ENCODE assay signal across 8 mouse cellular contexts in genomic region chr11:90623477-90623876, GRCm38 (mm10). TPM values are rescaled to one million over a fixed set of nuclear protein-coding genes. Genes with fewer than 3 reads are reported as not detected.
DNase-seq lines count a peak whose midpoint lies in the region; TF ChIP-seq lines count a peak whose summit lies in the region.

No protein-coding gene starts in this region.

- 43% methylated on average over 6 of the region's 6 CpGs for WGBS in heart, adult 2 months
- WGBS in bone marrow, adult 2 months: 35% methylated on average over 6 of the region's 6 CpGs

- no peak overlapping the region for H3K4me3 ChIP-seq in heart, adult 2 months
- H3K4me3 ChIP-seq in bone marrow, adult 2 months (replicated peaks; ENCODE audit: control insufficient read depth, low read depth, low read length): no peak overlapping the region

- H3K4me1 ChIP-seq in heart, adult 2 months (ENCODE audit: control insufficient read depth, insufficient read depth, low read length): no peaks in the 10 kb centered on the region; the same call in none of the 2 replicates
- no peaks in the 10 kb centered on the region for H3K4me1 ChIP-seq in bone marrow, adult 2 months (ENCODE audit: control insufficient read depth, insufficient read depth, low read length)

- no peaks in the 10 kb centered on the region for H3K79me2 ChIP-seq in heart, adult 2 months (replicated peaks; ENCODE audit: control insufficient read depth, insufficient read depth, low read length)

- no peak for DNase-seq in heart, adult 2 months
- DNase-seq in heart, adult 11 months: no peak
- peak; percentile 36 for DNase-seq in ovary, postnatal 14 days (ENCODE audit: low spot score)
- no peak for DNase-seq in ovary, postnatal 10 days (ENCODE audit: low spot score)
- peak; percentile 54 for DNase-seq in heart, postnatal 4 days
- peak; percentile 55 for DNase-seq in naive thymus-derived CD4-positive, alpha-beta T cell, adult 2 months (ENCODE audit: low read depth)
- DNase-seq in urinary bladder, postnatal 4 days (ENCODE audit: low spot score in 2 of 2): no peak

- no peak for TF ChIP-seq EP300 in heart, adult 2 months (IDR thresholded peaks at IDR 0.05; ENCODE audit: insufficient read depth, low read depth, low read length)

- H3K27ac ChIP-seq in heart, adult 2 months: no peak overlapping the region
- no peak overlapping the region for H3K27ac ChIP-seq in bone marrow, adult 2 months (ENCODE audit: control insufficient read depth, insufficient read depth, low read depth, low read length, poor library complexity)

- peak; percentile 86 for TF ChIP-seq CTCF in heart, adult 2 months (IDR thresholded peaks at IDR 0.05)
- peak; percentile 35 for TF ChIP-seq CTCF in bone marrow, adult 2 months (IDR thresholded peaks at IDR 0.05; ENCODE audit: control insufficient read depth, insufficient read depth, low read length)

- intact Hi-C loops in heart, adult 2 months (cut with DNase I): loop anchor here (2.0 kb wide), 1 partner anchor 317 kb away; no protein-coding TSS in a partner anchor

- H3K9ac ChIP-seq in heart, adult 2 months (ENCODE audit: low read depth, low read length): no peak overlapping the region

- no peaks in the 10 kb centered on the region for H3K27me3 ChIP-seq in heart, adult 2 months (ENCODE audit: control insufficient read depth, insufficient read depth, low read length)

- no peaks in the 10 kb centered on the region for H3K36me3 ChIP-seq in heart, adult 2 months (ENCODE audit: control insufficient read depth, insufficient read depth, low read length)

- no peak for TF ChIP-seq POLR2A in heart, adult 2 months (IDR thresholded peaks at IDR 0.05; ENCODE audit: insufficient read depth, low read depth, low read length)
- TF ChIP-seq POLR2A in bone marrow, adult 2 months (IDR thresholded peaks at IDR 0.05; ENCODE audit: borderline replicate concordance, control insufficient read depth, low read depth, low read length): no peak

RNA-seq across cellular contexts. Expression of gene Stxbp4, which starts 14.4 kb away (rescaled TPM):
- total RNA-seq in heart, adult 2 months (2021): 1 to 10 TPM; 5.0 to 5.2 TPM
- 1.8 and 3.9 TPM in 2 replicates for polyA plus RNA-seq in heart, adult 2 months (2012; rRNA removed)
- 3.5 and 3.8 TPM in 2 replicates for polyA plus RNA-seq in bone marrow, adult 2 months (2011; ENCODE audit: insufficient read depth, insufficient read length, low replicate concordance, missing spikeins)
- 1 to 10 TPM; 5.9 to 6.0 TPM for total RNA-seq in heart, postnatal 4 days (2021)

RNA-seq across cellular contexts. Expression of gene Cox11, which starts 14.5 kb away (rescaled TPM):
- 10 to 100 TPM; 19.8 to 26.0 TPM for total RNA-seq in heart, adult 2 months (2021)
- 15.4 and 17.3 TPM in 2 replicates for polyA plus RNA-seq in heart, adult 2 months (2012; rRNA removed)
- polyA plus RNA-seq in bone marrow, adult 2 months (2011; ENCODE audit: insufficient read depth, insufficient read length, low replicate concordance, missing spikeins): 14.5 and 17.5 TPM in 2 replicates
- 10 to 100 TPM; 22.8 to 24.7 TPM for total RNA-seq in heart, postnatal 4 days (2021)

Comparison
In these comparisons a context has a peak if more than half of its experiments do, and no peak if none do; other contexts are left out.
1. DNase-seq: peak in ovary, postnatal 14 days (single experiment), heart, postnatal 4 days (single experiment) and naive thymus-derived CD4-positive, alpha-beta T cell, adult 2 months (single experiment); none in heart, adult 2 months (0 of 2), heart, adult 11 months (single experiment), ovary, postnatal 10 days (single experiment) and urinary bladder, postnatal 4 days (0 of 2).